Mouse (Mus musculus) kidney, embryonic 14.5 days (tissue): ENCODE results near the gene Tanc1. TPM values are rescaled to one million over a fixed set of nuclear protein-coding genes. Genes with fewer than 3 reads are reported as not detected.

Experiments used
- ATAC-seq: fragments of 200-750 bp; cut with Nextera tagmentation; 2 replicates; pipeline ENCODE4 v1.8.0; 2017; ENCODE audit warnings: moderate number of reproducible peaks, mild to moderate bottlenecking, moderate TSS enrichment, moderate library complexity; ENCODE audit not compliant: low FRiP score, low TSS enrichment
- H3K27ac ChIP-seq: fragments of 300-500 bp; sonication (generic); 2 replicates; pipeline ENCODE4 v1.5.1; 2014; ENCODE audit warnings: low read depth, mild to moderate bottlenecking, low read length, moderate library complexity, mixed read lengths
- H3K27me3 ChIP-seq: fragments of 300-500 bp; sonication (generic); 2 replicates; pipeline ENCODE4 v1.6.1; 2014; ENCODE audit warnings: mild to moderate bottlenecking, low read length; ENCODE audit not compliant: control insufficient read depth, insufficient read depth
- H3K36me3 ChIP-seq: fragments of 300-500 bp; sonication (generic); 2 replicates; pipeline ENCODE4 v1.6.1; 2014; ENCODE audit warnings: low read length, mixed read lengths; ENCODE audit not compliant: control insufficient read depth, insufficient read depth
- H3K4me1 ChIP-seq: fragments of 300-500 bp; sonication (generic); 2 replicates; pipeline ENCODE4 v1.6.1; 2014; ENCODE audit warnings: low read length, mixed read lengths; ENCODE audit not compliant: control insufficient read depth, insufficient read depth
- H3K4me2 ChIP-seq: fragments of 300-500 bp; sonication (generic); replicated peaks from 2 replicates; pipeline ENCODE4 v1.6.1; 2014; ENCODE audit warnings: low read depth, mild to moderate bottlenecking, low read length
- H3K4me3 ChIP-seq: fragments of 300-500 bp; sonication (generic); 2 replicates; pipeline ENCODE4 v1.5.1; 2014; ENCODE audit warnings: mild to moderate bottlenecking, low read length
- H3K9ac ChIP-seq: fragments of 300-500 bp; sonication (generic); 2 replicates; pipeline ENCODE4 v1.6.1; 2014; ENCODE audit warnings: low read depth, mild to moderate bottlenecking, low read length, moderate library complexity
- H3K9me3 ChIP-seq: fragments of 300-500 bp; sonication (generic); 2 replicates; pipeline ENCODE4 v1.6.1; 2016; ENCODE audit warnings: low read length; ENCODE audit not compliant: control insufficient read depth
- WGBS: fragments of 180-500 bp; shearing (Covaris S2); extraction: QIAGEN DNeasy Blood & Tissue Kit; methylation state at CpG from one replicate; pipeline ENCODE4 v1.1.7; 2014; 5-methylcytosine and 5-hydroxymethylcytosine counted together
- polyA plus RNA-seq: library from polyadenylated mRNA; unstranded; fragments of >200 nt; fragmentation: Nextera tagmentation; extraction: Ambion mirVana; gene quantifications from 2 replicates; pipeline ENCODE4 v1.2.1, GENCODE M21; 2014

The Tanc1 gene
- polyA plus RNA-seq, 1 experiment from 2014 or later = 43.8 TPM

DNA sequence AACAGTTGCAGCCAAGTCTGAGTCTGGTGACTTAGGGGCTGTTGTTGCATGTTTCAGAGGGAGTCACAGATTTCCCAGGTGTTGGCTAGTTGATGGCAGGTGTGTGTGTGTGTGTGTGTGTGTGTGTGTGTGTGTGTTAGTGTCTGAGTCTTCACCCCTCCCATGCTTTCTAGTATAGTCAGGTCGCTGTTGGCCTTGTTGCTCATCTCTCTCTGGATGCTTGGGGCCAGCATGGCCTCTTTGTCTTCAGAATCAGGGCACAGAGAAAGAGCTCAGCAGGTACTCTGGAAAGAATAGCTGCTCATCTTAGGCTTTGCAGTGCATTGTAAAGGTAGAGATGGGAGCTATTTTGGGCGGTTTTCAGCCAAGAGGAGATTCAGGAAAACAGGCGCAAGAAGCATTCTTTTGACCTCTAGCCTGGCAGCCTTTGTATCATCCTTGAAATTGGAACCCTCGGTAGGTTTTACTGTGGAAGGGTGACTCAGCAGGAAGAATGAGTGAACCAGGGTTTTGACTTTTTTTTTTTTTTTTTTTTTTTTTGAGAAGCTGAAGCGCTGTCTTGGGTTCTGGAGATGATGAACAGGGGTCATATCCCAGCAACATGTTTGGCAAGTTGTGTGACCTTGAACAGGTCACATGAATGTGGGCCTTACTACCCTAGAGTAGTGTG is 22.1 kb downstream of the Tanc1 start:
- 57% methylated on average over 5 of the region's 5 CpGs for WGBS

DNA sequence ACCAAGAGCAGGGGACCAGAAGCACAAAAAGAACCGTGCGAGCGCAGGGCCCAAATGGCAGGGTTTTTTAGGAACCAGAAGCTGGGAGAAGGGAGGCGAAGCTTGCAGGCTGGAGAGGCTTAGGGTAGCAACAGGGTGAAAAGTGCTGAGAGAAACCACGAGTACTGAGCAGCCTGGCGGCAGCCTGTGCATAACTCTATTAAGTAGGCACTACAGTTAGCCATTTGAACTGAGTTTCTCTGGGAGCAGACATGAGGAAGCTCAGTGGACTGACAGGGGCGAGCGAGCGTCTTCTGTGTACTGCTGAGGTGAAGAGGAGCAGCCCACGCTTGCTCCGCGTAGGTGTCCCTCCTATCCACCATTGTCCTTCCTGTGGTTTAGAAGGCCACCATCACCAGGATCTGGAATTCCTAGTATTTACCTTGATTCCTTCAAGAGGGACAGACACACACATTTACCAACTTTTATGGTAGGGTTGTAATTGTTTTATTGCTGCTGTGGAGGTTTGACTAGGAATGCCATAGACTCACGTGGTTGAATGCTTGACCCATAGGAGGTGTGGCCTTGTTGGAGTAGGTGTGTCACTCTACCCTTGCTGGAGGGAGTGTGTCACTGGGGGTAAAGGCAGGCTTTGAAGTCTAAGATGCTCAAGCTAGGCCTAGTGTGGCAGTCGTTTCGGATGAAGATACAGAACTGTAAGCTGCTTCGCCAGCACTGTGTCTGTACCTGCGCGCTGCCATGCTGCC is 25.4 kb downstream of the Tanc1 start:
- Histone ChIP-seq H3K9me3 (0 out of 2 replicates have a peak, but pooled peaks cover 2% of the 10 kb centered on the region), H3K9ac (no peak overlapping the region), H3K4me3 (no peak overlapping the region), H3K4me1 (0 out of 2 replicates have a peak, but pooled peaks cover 4% of the 10 kb centered on the region), H3K27me3 (no peaks in the 10 kb centered on the region), H3K4me2 (no peak overlapping the region), H3K36me3 (no peaks in the 10 kb centered on the region; the same call in 1 of the 2 replicates), H3K27ac (no peak overlapping the region)
- WGBS = 71% methylated on average over 18 of the region's 18 CpGs
- ATAC-seq = no peak

More for the DNA sequence above, 22.1 kb downstream of the Tanc1 start:
- H3K27ac ChIP-seq = no peak overlapping the region
- no peak overlapping the region for H3K4me3 ChIP-seq
- ATAC-seq = no peak
- H3K9me3 ChIP-seq = 0 out of 2 replicates have a peak, but pooled peaks cover 2% of the 10 kb centered on the region
- H3K9ac ChIP-seq = no peak overlapping the region
- no peaks in the 10 kb centered on the region for H3K27me3 ChIP-seq
- no peak overlapping the region for H3K4me2 ChIP-seq
- H3K36me3 ChIP-seq = no peaks in the 10 kb centered on the region
- H3K4me1 ChIP-seq = peaks cover 25% of the 10 kb centered on the region

DNA sequence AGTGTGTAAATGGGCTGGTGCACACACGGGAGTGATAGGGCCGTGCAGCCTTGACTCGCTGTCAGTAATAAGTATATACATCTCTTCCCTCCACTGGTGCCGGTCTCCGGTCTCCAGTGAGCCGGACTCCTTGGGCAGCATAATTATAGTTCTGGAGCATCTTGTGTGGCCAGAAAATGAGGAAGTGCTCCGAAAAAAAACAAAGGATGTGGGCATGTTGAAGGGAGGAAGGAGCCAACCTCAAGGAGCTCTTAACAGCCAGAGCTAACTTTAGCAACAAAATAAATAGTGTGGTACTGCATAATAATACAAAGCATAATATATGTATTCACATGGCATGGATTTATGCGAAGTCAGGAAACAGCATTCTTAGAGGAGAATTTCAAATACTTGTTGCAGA is 30.9 kb downstream of the Tanc1 start:
- Histone ChIP-seq H3K36me3 (no peaks in the 10 kb centered on the region; the same call in 1 of the 2 replicates), H3K4me2 (no peak overlapping the region), H3K27ac (no peak overlapping the region), H3K4me1 (peaks cover 29% of the 10 kb centered on the region), H3K9ac (no peak overlapping the region), H3K9me3 (no peaks in the 10 kb centered on the region), H3K4me3 (no peak overlapping the region), H3K27me3 (no peaks in the 10 kb centered on the region)
- no peak for ATAC-seq
- WGBS = 77% methylated on average over 8 of the region's 8 CpGs

DNA sequence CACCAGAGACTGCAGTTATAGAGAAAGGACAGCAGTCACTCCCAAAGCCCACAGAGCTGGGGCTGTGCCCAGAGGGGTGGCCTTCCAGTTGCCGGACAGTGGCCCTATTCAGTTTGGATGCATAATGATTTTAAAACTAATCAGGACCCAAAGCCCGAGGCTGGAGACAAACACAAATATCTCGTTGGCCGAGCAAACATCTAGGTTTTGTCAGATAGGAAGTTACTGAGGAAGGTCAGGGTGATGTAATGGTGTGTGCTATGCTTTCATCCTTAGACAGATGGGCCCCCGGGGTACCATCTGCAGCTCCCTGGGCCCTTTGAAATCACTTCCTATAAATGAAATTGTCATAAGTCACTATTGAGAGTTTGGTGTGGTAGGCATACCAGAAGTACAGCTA is 33.0 kb downstream of the Tanc1 start:
- Histone ChIP-seq H3K4me3 (no peak overlapping the region), H3K4me1 (peaks cover 38% of the 10 kb centered on the region), H3K27me3 (no peaks in the 10 kb centered on the region), H3K4me2 (no peak overlapping the region), H3K36me3 (no peaks in the 10 kb centered on the region; the same call in 1 of the 2 replicates), H3K27ac (no peak overlapping the region), H3K9ac (no peak overlapping the region), H3K9me3 (no peaks in the 10 kb centered on the region)
- 44% methylated on average over 5 of the region's 5 CpGs for WGBS
- no peak for ATAC-seq

DNA sequence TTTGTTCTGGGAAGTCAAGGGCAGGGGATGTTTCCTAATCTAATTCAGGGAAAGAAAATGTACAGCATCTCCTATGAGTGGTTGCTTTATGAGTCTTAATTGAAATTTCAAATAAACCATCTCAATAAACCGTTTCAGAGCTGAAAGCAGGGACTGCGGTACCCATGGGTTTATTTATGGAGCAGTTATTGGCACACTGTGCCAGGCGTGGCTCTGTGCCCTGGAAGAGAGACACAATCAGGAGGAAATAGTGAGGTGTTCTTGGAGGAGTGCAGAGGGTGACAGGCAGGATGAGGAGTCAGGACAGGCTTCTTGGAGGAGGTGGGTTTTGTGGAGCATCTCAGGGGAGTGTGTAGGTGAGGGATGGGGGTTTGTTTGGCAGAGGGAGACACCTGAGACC is 33.7 kb downstream of the Tanc1 start:
- H3K9me3 ChIP-seq = no peaks in the 10 kb centered on the region
- WGBS = 78% methylated on average over 3 of the region's 3 CpGs
- no peak overlapping the region for H3K4me2 ChIP-seq
- H3K4me3 ChIP-seq = no peak overlapping the region
- H3K36me3 ChIP-seq = no peaks in the 10 kb centered on the region; the same call in 1 of the 2 replicates
- no peaks in the 10 kb centered on the region for H3K27me3 ChIP-seq
- ATAC-seq = 0 out of 2 replicates have a peak, but pooled peaks have one; percentile 24
- peaks cover 42% of the 10 kb centered on the region for H3K4me1 ChIP-seq
- H3K9ac ChIP-seq = no peak overlapping the region
- H3K27ac ChIP-seq = no peak overlapping the region

DNA sequence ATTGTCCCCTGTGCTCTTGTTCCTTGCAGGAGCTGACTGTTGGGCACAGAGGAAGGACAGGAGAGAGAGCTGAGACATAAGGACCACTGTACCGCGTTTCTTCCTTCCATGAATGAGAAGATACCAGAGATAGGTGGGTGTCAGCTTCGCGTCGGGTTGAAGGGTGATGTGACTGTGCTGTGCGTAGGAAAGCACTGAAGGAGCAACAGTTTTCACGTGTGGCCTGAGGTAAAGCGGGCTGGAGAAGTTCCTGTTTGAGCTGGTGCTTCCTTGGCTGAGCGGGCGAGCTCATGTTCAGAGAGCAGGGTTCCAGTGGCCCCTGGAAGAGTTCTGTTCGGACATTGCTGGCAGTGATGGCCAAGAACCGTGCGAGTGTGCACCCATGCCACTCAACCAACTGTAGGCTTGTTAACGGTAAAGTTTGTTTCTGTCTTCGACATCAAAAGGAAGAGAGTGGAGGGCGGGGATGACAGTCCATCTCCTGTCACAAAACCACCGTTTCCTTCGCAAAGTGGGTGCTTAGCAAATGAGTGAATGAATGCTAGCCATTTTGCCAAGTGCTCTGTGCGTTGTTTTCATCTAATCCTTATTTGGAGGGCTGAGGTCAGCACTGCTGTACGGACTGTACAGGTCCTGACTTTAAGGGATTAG is 35.0 kb downstream of the Tanc1 start:
- no peak for ATAC-seq
- no peak overlapping the region for H3K9ac ChIP-seq
- no peak overlapping the region for H3K4me3 ChIP-seq
- no peak overlapping the region for H3K4me2 ChIP-seq
- no peaks in the 10 kb centered on the region for H3K9me3 ChIP-seq
- no peaks in the 10 kb centered on the region for H3K27me3 ChIP-seq
- WGBS = 73% methylated on average over 20 of the region's 20 CpGs
- peaks cover 44% of the 10 kb centered on the region for H3K4me1 ChIP-seq
- no peak overlapping the region for H3K27ac ChIP-seq
- H3K36me3 ChIP-seq = no peaks in the 10 kb centered on the region

DNA sequence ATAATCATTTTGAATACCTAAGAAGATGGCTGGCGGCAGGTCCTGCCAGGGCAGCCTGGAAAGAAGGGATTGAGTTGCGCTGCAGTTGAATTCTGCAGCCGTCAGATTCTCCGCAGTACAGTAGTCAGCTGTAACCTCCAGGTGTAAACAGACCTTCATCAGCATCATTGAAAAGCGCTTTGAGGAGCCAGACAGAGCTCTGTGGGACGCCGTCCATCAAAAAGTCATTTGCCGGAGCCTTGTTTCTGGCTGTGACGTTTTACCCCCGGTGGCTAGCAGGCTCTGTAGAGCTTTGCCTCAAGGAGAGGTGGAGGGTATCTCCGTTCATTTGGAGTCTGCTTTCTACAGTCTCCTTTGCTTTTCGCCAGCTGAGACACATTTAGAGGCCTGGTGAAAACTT is 36.6 kb downstream of the Tanc1 start:
- H3K27me3 ChIP-seq = no peaks in the 10 kb centered on the region
- no peak overlapping the region for H3K4me3 ChIP-seq
- no peaks in the 10 kb centered on the region for H3K36me3 ChIP-seq
- H3K9ac ChIP-seq = no peak overlapping the region; the same call in 1 of the 2 replicates
- WGBS = 31% methylated on average over 12 of the region's 12 CpGs
- H3K27ac ChIP-seq = no peak overlapping the region
- peaks cover 44% of the 10 kb centered on the region for H3K4me1 ChIP-seq
- ATAC-seq = no peak
- H3K4me2 ChIP-seq = no peak overlapping the region
- no peaks in the 10 kb centered on the region for H3K9me3 ChIP-seq

DNA sequence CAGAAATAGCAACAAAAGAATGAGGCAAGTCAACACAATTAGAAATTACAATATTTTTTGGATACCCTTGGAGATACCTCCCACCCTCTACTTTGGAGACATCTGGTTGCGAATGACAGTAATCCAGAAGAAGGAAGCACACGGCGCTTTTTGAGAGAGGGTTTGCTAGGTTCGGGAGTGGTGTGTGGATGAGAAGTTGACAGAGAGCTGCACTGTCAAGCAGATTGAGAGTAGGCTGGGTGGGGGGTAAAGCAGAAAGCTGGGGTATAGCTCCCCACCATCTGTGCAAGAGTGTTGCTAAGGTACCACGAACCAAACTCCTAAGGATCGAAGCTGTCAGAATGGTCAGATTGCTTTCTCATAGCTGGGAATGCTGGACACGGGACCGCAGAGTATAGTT is 40.0 kb downstream of the Tanc1 start:
- Histone ChIP-seq H3K4me3 (no peak overlapping the region), H3K27ac (no peak overlapping the region), H3K4me1 (peaks cover 35% of the 10 kb centered on the region), H3K27me3 (no peaks in the 10 kb centered on the region), H3K9me3 (no peaks in the 10 kb centered on the region), H3K36me3 (no peaks in the 10 kb centered on the region), H3K4me2 (no peak overlapping the region), H3K9ac (no peak overlapping the region)
- 96% methylated on average over 8 of the region's 8 CpGs for WGBS
- ATAC-seq = no peak

DNA sequence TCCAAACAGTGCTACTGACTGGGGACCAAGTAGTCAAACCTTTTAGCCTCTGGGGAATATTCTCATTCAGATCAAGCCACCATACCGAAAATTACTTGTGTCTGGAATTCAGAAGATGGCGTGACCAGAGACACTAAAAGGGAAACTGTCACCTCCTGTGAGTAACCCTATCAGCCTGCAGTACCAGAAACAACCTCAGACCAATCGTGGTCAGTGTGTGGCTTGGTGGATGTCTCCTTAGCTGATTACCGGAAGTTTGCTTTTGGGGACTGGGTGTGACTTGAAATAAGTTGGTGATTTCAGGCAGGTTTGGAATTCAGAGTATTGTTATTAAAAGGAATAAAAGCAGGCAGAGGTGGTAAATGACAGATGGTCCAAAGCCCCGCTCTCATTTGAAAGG is 40.9 kb downstream of the Tanc1 start:
- peaks cover 29% of the 10 kb centered on the region for H3K4me1 ChIP-seq
- H3K9ac ChIP-seq = no peak overlapping the region
- no peak overlapping the region for H3K4me2 ChIP-seq
- H3K36me3 ChIP-seq = no peaks in the 10 kb centered on the region
- H3K27ac ChIP-seq = no peak overlapping the region
- 71% methylated on average over 5 of the region's 5 CpGs for WGBS
- H3K4me3 ChIP-seq = no peak overlapping the region
- H3K9me3 ChIP-seq = no peaks in the 10 kb centered on the region
- ATAC-seq = no peak
- H3K27me3 ChIP-seq = no peaks in the 10 kb centered on the region
